Mouse (Mus musculus) spleen, adult 18-20 months (tissue): ENCODE data around the gene Tmem132d.

Source experiments
- DNase-seq, 2 experiments: peaks; one replicate each; pipeline ENCODE4 v3.0.0; 2022; ENCODE audit warnings: mixed read lengths in 2 of 2

The Tmem132d gene

GRCm38 (mm10) chr5:127918376-127918775 is 514.5 kb downstream of the Tmem132d start:
- no peak for DNase-seq

DNA sequence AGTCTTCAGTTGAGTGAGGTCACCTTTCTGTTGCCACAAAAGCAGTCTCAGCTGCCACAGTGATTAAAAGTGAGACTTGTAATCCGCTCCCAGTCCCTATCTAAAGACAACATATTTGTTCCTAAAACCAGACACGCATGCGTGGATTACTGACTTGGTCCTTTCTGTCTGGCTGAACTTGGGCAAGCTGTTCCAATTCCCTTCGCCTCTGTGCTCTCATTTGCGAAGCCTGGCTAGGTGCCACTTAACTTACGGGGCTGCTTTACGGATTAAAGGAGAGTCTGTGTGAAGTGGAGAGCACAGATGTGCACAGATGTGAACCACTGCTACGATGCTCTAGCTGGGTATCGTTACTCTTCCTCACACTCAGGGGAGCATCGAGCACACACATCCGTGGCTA is 518.7 kb downstream of the Tmem132d start:
- DNase-seq: no peak

GRCm38 (mm10) chr5:127911603-127912002 is 521.3 kb downstream of the Tmem132d start:
- DNase-seq: no peak

DNA sequence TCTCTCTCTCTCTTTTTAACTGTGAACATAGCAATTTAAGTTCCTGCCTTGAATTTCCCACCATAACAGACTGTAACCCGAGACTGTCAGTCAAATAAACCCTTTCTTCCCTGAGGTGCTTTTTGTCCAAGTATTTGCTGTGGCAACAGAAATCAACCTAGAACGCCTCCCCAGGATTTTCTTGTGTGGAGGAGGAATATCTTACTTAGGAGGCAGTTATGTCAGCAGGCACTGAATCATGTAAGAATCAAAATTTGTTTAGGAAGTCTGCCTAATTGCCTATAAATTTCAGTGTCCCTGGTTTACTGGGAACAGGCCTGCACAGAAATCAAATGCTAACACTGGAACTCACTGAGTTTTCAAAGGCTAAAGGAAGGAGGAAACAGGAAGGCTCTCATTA is 522.5 kb downstream of the Tmem132d start:
- DNase-seq: no peak

GRCm38 (mm10) chr5:127895176-127895575 is 537.7 kb downstream of the Tmem132d start:
- no peak for DNase-seq

DNA sequence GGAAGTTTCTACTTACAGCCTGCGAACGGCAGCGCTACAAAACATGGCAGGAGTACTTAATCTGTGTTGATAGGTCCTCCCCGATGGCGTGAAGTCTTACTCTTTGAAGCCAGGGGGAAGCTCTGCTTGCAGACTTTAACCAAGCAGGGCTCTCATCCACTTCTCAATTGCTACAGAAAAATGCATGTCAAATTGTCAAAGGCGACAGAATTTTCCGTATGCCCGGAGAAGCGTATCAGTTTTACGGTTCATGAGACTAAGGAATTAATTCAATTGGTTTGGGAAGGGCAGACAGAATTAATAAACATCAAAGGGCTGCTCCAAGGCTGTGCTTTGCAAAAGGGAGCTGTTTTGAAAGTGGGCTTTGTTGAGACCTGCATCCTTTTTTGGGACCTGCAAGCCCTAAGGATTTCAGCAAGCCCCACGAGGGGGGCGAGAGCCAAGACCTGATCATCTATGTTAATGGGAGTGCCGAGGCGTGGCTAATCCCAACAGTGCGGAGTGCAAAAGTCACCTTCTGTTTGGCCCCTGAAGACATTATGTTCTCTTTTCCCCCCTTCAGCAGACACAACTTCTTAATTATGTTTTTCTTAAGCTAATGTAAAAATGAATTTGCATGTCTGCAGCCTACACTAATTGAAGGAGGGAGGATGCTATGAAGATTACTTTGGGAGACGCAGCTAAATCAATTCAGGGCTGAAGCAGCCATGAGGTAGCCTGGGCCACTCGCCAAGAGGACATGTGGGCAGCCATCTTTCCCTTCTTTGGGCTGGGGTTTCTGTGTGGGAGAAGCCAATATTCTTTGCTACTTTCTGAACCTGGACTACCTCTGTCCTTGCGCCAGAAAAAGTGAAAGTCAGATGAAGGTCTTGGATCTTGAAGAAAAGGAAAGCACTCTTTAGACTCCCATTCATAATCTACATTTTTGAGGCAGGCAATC is 547.0 kb downstream of the Tmem132d start:
- DNase-seq: no peak

DNA sequence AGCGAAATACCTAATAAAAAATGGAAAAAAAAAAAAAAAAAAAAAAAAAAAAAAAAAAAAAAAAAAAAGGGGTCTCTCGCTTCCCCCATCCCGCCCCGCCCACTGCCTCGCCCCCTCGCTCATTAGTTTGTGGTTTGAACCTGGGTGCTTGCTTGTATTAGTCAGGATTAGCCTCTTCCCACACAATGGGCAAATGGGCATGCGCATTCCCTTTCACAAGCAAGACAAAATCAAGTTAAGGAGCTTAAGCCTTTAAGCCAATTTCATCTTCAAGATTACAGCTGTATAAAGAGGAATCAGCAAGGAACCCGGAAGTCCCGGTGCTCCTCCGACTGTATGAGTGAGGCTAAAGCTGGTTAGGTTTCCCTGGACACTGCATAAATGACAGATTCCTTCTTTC is 549.9 kb downstream of the Tmem132d start:
- no peak for DNase-seq

GRCm38 (mm10) chr5:127874461-127874860 is 558.4 kb downstream of the Tmem132d start:
- no peak for DNase-seq

GRCm38 (mm10) chr5:127865157-127865556 is 567.7 kb downstream of the Tmem132d start:
- DNase-seq: no peak

DNA sequence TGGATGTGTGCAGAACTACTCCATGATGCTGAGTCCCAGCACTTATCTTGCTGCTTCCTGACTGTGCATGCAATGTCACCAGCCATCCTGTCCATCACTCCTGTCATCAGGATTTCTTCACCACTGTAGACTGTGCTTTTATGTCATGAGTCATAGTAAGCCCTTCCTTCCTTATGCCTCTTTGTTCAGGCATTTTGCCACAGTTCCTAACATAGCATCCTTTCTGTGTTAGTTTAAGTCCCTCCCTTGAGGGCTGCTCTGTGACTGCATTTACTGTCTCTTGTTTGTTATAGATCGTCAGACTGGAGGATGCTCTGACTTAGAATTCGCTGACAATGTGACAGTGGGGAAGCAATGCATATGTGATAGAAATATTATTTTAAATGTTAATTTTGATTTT is 573.2 kb downstream of the Tmem132d start:
- DNase-seq: no peak

DNA sequence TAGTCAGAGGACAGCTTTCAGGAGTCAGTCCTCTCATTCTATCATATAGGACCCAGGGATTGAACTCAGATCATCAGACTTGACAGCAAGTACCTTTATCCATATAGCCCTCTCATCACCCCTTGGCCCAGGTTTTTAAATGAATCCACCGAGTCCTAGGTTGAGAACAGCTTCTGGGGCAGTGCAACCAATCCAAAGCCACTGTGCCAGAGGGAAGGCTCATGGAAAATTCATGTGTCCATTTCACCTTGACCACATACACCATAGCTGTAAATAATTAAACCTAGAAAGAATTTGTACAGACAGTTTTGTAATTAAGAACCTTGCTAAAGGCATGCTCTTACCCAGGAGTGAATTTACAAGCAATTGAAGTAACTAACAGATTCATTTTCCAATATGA is 580.6 kb downstream of the Tmem132d start:
- no peak for DNase-seq

- no peak for DNase-seq
Observed at GRCm38 (mm10) chr5:127831791-127832190, 601.1 kb downstream of the Tmem132d start.

GRCm38 (mm10) chr5:127830831-127831230 is 602.0 kb downstream of the Tmem132d start:
- DNase-seq: no peak

DNA sequence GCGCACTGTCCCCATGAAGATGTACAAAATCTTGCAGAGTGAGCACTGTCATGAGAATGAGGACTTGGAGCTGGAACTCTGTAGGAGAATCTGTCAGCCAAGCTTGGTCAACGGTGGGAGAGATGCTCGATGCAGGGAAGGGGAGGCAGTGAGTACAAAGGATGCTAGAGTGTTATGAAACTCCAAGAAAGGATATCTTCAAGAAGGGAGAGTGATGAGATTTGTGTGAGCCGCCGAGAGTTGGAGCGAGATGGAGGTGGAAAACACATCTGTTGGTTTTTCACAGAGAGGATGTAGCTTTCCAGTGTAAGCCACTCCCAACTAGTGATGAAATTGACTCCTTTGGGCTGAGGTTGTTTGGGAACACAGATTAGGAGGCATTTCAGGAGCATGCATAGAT is 604.1 kb downstream of the Tmem132d start:
- no peak for DNase-seq

DNA sequence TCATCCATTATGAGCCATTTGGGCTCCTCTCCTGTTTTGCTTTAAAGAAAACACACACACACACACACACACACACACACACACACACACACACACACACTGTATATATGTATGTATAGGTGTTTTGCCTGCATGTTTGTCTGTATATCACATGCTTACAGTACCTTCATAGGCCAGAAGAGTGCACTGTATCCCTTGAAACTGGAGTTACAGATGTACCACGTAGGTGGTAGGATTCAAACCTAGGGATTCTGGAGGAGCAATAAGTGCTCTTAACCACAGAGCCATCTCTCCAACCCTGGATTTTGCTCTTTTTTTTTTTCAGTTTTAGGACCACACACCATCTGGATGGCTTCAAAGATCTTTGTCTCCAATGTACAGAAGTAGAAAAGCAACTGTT is 610.9 kb downstream of the Tmem132d start:
- DNase-seq: no peak

- no peak for DNase-seq
Observed at GRCm38 (mm10) chr5:127815292-127815691, 617.6 kb downstream of the Tmem132d start.

DNA sequence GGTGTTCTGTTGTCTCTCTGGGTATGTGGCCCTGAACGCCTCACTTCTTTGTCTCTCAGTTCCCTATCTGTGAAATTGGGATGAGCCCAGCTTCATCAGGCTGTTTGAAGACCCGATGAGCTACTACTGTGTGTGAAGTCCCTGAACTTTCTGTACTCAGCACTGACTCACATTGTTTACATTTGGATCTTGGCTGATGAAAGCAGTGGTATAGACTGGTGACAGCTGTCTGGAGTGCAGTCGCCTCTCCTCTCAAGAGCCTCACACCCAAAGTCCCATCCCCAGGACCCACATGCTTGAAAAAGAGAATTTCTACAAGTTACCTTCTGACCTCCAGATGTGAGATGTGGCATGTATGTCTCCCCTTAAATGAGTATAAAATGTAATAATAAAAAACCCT is 625.5 kb downstream of the Tmem132d start:
- no peak for DNase-seq

DNA sequence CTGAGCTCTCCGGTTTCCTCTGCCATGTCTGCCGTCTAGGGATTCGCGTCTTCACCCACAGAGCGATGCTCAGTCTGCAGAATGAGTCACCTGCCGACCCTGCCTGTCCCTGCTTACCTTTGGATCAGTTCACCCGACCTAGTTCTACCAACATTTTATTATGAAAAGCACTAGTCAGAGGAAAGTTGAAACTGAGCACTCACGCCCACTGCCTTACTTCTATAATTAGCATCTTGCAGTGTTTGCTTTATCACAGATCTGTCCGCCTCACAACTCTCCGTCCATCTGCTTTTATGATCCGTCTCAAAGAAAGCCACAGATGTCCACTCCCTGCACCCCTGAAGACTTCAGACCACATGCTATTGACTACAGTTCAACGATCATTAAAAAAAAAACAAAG is 626.0 kb downstream of the Tmem132d start:
- DNase-seq: no peak

- DNase-seq: no peak
Observed at GRCm38 (mm10) chr5:127800907-127801306, 632.0 kb downstream of the Tmem132d start.

- DNase-seq: no peak
Observed at GRCm38 (mm10) chr5:127781221-127781620, 651.7 kb downstream of the Tmem132d start.

DNA sequence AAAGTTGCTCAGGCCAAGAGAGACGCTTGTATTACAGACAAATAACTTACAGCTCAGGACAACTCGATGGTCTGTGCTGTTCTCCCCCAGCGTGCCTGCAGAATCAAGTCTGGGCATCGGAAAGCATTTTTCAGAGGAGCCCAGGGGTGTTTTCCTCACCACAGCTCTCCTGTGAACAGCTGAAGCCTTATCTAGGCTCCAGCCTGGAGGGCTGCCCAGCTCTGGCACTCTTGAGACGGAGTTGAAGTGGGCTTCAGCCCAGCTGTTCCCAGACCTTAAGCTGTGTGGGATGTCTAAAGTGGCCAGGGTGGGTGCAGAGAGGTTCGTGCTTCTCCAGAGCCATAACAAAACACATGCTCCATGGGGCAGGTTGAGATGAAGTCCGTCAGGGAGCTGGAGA is 657.1 kb downstream of the Tmem132d start:
- DNase-seq: no peak

DNA sequence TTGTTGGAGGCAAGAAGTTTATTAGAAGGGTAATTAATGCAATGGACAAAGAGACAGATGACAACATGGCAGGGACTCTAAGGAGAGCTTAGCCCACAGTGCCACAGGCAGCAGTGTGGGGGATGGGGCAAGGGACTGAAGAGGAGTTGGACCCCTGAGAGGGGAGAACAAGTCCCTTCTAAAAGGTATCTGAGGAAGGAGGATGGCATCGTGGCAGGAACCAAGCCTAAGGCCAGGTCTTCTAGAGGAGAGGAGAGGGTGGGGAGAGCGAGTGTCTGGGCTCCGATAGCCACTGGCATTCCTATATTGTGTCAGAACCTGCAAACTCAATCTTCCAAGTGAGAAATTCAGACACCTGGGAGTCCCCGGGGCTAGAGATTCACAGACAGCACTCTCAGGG is 674.3 kb downstream of the Tmem132d start:
- DNase-seq: no peak

GRCm38 (mm10) chr5:127756671-127757423 is 676.0 kb downstream of the Tmem132d start:
- DNase-seq: no peak

GRCm38 (mm10) chr5:127756011-127756410 is 676.9 kb downstream of the Tmem132d start:
- DNase-seq: no peak
